Mouse (Mus musculus) forelimb bud, embryonic 11.5 days (tissue): ENCODE results near the gene Mgmt.
A peak's percentile ranks its signal among the peaks of the same experiment; 100 is the strongest.

Experiments
- DNase-seq: peaks from one replicate; pipeline ENCODE4 v3.0.0-alpha.2; 2012; ENCODE audit warnings: low read depth, low spot score

The Mgmt gene

DNA sequence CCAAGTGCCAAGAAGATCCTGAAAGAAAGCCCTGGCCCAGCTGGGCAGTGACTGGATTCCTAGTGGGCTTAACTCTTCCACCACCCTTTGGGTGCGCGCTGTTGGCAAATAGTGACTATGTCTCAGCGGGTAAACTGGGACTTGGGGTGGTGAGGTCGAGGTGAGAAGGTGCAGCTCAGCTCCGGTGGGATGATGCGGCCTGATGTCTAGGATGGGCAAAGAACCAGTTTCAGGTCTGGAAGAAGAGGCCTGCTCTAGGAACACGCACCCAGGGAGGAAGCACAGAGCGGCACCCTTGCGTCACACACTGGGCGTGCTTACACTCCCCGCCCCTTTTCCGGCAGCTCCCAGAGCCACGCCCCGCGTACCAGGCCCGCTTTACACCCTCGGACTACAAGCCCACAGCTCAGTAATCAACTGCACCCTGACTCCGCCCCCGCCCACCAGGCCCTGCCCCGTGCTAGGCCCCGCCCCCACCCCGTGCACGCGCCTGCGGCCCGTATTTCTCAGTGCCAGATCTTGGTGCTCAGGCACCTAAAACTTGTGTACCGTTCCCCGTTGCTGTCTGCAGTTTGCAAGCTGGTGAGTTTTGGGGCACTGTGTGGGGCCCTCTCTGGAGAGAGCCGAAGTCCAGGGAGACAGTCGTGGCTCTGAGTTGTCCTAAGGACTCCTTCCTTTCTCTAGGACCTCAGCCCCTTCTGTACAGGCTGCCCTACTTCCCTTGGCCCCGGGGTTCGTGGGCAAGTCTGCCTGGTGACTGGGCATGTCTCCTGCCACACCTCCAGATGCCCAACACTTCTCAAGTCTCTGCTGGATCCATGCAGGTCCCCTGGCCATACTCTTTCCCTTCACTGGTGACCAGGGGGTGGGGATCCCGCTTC lies at the start of gene Mgmt:
Gene Mgmt (plus strand): TSS at position 509 of the 881 bp plus-strand sequence.
- DNase-seq: peak; percentile 91

GRCm38 (mm10) chr7:136844835-136845234 lies 49.6 kb upstream of the Mgmt start:
- DNase-seq: no peak

DNA sequence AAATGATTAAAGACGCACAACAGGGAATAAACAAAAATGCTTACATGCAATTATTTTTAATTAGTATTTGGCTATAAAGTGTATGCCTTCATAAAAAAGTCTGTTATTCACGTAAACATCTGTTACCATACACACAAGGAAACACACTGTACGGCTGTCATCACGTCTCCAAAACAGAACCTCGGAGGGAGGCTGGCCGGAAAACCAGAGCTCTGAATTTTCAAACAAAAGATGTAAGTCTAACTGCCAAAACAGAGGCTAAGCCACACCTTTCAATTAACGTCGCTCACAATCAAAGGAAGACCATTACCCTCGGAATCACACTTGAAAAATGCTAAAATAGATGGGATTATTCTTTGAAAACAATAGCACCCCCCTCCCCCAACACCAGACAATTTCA lies 49.1 kb upstream of the Mgmt start:
- peak; percentile 50 for DNase-seq

DNA sequence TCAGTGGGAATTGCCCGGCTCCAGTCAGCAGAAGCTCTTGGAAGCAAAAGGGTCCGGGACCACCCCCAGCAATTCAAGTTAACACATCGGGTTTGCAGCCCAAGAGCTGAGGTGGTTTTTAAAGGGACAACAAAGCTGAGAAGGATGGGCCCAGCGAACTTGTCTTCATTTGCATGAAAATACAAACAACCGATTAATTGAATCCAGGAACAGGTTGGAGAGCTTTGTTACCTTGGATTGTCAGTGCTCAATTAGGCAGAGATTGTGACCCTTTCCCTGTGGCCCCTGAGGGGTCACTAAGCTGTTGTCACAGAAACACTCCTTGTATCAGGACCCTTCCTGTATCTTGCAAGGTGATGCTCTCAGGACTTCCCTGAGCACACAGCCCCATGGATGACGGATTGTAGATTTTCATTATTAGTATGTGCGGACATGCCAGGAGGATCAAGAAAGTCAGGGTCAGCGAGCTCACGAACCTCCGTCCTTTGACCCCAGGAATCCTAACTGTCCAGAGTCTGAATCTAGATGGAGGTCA lies 48.3 kb upstream of the Mgmt start:
- no peak for DNase-seq

GRCm38 (mm10) chr7:136847601-136848000 lies 46.8 kb upstream of the Mgmt start:
- no peak for DNase-seq

DNA sequence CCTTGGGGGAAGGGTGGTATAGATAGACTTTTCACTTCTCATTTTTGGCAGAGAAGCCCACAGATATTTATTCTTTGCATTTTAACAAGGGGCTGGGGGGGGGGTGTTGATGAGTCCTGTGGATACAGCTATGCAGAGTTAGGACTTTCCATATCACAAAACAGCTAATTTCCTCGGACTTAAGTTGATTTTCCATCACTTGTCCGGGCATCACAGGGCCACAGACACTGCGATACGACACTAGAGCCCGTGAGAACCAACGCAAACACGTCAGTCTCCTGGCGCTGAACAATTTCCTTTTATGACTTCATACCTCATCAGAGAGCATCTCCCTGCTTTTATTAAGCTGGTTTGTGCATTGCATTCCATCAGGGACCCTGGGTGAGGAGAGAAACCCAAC lies 45.7 kb upstream of the Mgmt start:
- no peak for DNase-seq

DNA sequence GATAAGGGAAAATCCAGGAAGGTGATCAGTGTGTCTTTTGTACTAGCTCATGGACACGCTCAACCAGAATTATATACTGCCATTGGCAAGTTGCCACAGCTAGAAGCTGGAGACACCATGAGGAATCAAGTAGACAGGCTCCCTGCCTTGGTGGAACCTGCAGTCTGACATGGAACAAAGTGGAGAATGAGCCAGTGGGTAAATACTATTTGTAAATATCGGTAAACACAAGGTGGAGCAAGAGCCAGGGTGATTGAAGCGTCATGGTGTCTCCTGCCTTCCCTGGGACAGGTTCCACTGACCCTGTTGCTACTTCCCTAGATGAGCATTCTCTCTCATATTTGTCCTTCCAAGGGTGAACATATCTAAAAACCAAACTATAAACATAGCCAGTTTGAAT lies 44.6 kb upstream of the Mgmt start:
- DNase-seq: no peak

GRCm38 (mm10) chr7:136850339-136850738 lies 44.1 kb upstream of the Mgmt start:
- no peak for DNase-seq

DNA sequence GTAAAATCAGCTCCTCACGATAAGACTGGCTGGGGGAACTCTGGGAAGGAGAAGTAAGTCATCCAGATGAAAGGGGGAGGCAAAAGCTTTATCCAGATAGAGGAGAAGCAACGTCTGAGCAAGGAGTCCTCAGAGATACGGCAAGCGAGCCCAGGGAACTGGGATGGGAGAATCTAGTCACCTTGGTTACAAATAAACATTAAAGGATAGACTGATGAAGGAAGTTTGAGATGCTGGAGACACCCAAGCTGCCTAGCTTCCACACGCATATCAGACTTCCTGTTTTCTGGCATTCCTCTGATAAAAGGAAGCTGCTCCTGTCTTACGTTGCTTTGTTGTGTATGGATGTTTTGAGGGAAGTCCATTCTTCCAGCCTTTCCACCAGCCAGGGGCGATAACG lies 42.5 kb upstream of the Mgmt start:
- no peak for DNase-seq

DNA sequence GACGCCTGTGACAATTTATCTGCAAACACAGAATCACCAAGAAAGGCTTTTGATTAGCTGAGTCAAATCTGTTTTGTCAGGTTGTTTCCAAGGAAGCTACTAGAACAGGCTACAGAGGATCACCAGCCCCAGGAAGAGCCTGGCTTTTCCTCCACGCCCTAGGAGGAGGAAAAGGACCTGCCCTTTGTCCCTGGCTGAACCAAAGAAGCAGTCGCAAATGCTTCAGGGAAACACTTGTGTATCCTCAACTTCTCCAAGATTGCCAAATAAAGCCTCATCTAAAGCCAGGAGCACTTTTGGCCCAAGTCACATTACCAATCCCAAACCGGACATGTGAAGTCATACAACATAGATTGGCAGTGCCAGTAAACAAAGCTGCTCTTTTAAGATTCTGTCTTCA lies 41.7 kb upstream of the Mgmt start:
- no peak for DNase-seq

DNA sequence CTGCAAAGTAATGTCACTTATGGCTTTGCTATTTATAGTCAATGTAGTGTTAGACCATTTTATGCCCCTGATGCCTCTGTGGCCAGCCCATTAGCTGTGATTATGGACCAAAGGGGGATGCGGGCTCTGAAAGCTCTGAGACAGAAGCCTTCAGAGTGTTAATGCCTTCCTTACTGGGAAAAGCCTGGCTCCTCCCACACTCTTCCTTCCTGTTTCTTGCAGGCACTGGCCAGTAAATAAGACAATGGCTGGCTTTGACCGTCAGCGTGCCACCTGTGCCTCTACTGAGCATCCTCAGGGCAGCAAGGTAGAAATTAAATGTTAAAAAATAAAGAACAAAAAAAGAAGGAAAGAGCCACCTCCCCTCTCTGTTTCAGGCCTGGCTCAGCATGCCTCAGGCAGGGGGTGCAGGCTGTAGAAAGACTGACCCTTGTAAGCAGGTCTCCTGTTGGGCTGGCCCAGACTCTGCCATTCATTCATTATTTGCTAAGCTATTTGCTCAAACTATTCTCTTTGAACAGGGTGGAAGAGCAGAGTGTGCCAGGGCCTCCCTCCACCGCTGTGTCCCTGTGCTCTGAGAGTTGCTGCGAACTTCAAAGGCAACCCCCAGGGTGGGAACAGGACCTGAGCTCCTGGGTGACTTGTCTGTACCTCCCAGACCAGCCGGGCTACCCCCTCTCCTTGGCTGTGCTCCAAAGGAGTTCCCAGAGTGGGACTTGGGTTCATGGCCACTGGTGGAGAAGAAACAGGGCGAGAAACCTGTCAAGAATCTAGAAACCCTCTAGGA lies 29.5 kb upstream of the Mgmt start:
- no peak for DNase-seq

GRCm38 (mm10) chr7:136865876-136866275 lies 28.5 kb upstream of the Mgmt start:
- no peak for DNase-seq

- no peak for DNase-seq
Observed at GRCm38 (mm10) chr7:136866535-136866934, 27.9 kb upstream of the Mgmt start.

GRCm38 (mm10) chr7:136871535-136871934 lies 22.9 kb upstream of the Mgmt start:
- DNase-seq: no peak

DNA sequence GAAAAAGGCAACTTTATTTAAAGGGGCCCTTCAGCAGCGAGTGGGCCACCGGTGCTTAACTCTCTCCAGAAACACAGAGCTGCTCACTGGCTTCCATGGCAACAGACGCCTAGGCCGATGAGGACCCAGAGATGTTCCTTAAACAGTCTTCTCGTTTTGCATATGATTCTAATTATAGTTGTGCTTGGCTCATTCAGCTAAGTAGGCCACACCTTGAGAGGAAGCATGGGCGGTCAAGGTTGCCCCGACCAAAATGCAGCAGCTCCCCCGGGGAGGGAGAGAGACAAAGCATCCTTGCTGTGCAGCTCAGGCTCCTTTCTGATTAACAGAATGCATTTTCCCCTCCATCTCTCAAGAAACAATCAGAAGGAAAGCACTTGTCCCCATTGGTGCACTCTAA lies 22.4 kb upstream of the Mgmt start:
- DNase-seq: no peak

GRCm38 (mm10) chr7:136874396-136874795 lies 20.0 kb upstream of the Mgmt start:
- no peak for DNase-seq

DNA sequence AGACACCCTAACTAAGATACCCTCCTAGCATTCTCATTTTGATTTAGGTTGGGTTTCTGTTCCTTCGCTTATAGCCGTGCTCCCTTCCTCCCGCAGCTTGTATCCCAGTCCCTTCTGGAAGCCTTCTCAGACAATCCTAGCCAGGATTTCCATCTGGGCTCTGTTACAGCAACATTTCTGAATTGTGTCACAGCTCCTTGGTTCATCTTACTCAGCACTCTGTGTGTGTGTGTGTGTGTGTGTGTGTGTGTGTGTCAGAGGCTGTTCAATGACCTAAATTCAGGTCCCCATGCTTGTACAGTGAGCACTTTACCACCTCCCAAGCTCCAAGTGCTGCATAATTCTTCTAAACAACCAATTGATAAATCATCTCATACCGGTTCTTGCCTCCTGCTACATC lies 14.0 kb upstream of the Mgmt start:
- DNase-seq: no peak

DNA sequence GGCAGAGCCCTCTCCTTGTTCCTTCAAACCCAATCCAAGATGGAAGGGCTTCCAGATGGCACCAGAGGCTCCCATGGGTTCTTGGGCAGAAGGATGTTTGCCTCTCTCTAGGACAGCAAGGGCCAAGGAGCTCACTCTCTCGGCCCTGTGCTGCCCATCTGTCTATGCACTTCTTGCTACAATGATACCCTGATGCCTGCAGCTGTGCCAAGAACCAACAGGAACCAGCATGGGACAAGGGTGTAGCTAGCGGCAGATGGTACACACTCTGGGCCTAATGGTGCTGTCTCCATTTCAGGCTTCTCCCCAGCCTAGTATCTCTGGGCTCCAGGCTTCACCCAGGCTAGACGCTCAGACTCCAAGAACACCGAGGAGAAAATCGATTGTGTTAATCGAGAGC lies 6.3 kb upstream of the Mgmt start:
- no peak for DNase-seq

- DNase-seq: no peak
Observed at GRCm38 (mm10) chr7:136895356-136895755, 942 bp downstream of the Mgmt start.

- DNase-seq: no peak
Observed at GRCm38 (mm10) chr7:136895851-136896250, 1.4 kb downstream of the Mgmt start.

GRCm38 (mm10) chr7:136897481-136897880 lies 3.1 kb downstream of the Mgmt start:
- DNase-seq: no peak

GRCm38 (mm10) chr7:136898005-136898404 lies 3.6 kb downstream of the Mgmt start:
- DNase-seq: no peak
